Mouse (Mus musculus) gastrocnemius, postnatal 10 days (tissue): Measurements from ENCODE around the gene Igf1r. TPM values are rescaled to one million over a fixed set of nuclear protein-coding genes. Genes with fewer than 3 reads are reported as not detected.
A peak's percentile ranks its signal among the peaks of the same experiment; 100 is the strongest.

Experiments
- DNase-seq: peaks from one replicate; pipeline ENCODE4 v3.0.0; 2021; ENCODE audit warnings: mixed read lengths
- total RNA-seq, 2 experiments: library from RNA; stranded (reverse); gene quantifications; 2 replicates each; pipeline ENCODE4 v1.2.3; 2021

Igf1r gene
- total RNA-seq, 2 experiments from 2014 or later = 16.6 to 24.7 TPM

DNA sequence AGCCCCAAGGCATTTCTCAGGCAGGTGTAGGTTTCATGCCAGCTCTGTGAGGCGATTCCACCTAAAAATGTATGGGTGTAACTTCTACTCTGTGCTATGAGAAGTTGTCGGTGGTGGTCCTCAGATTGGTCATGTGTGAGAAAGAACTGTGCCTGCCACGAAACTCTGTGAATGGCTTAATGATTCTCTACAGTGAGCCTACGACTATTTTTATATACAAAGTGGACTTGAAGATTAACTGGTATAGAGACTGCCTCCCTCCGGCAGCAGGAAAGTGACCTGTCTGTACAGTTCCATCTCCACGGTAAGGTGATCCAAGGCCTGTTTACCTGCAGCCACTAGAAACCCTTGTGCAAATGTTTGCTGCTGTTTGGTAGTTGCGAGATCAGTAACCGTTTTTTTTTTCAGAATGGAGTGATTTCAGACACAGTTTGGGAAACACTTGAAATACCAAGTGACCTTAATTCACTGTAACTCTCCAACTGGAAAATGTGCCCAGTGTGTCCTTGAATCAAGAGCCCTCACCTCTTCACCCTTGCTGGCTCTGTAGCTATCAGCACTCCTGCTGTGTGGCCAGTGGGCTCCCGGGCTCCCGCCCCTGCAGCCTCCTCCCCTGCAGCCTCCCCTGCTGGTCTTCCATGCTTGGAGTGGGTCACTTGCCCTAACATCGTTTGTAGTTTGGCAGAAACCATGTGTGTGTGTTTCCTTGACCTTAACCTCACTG is 127.7 kb downstream of the Igf1r start:
- no peak for DNase-seq

DNA sequence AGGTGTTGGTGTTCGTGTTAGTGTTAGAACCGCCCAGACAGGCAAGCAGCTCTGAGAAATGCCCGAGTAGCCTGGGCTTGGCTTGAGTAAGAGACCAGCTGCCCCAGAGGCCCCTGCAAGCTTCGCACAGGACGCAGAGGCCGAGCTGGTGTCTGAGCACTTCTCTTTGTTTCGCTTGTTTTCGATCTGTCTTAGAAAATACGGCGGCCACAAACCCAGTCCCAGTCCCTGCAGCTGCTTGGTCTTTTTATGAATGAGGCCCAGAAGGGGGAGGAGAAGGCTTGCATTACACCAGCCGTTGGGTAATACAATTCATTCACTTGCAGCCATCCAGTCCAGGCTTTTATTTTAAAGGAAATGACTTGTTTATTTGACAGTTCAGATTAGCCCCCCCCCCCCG is 132.7 kb downstream of the Igf1r start:
- DNase-seq = peak; percentile 30

DNA sequence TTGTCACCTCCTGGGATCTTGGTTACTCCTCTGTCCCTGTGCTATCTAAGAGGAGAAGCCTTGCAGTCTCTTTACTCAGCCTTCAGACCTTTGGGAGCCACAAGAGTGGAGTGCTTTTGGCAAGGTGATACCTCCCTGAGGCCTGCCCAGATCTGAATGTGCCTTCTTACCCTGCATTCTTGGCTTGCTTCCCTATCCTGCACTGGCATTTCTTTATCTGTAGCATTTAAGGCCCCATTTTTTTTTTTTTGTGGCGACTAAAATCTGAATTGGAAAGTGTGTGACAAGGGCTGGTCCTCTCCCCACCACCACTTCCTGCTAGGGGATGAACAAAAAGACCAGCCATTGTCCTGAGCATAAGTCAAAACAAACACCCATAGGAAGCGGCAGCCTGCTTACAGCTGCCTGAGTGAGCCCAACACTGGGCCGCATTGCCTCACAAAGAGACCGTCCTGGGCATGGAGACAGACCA is 133.3 kb downstream of the Igf1r start:
- no peak for DNase-seq

DNA sequence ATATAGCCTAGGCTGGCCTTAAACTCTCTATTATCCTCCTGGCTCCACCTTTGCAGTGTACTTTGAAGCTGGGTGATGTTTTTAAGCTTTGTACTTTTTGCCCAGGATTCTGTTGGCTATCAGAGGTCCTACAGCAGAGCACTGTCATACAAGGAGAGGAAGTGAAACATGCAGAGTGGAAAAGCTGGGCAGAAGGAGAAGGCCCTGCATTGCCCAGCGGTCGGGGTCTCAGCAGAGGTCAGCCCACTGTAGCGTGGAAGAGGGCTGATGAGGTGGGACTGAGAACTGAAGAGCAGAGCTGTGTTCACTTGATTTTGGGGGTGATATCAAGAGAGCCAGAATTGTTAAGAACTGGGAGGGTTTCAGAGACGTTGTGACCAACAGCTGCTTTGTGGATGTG is 134.9 kb downstream of the Igf1r start:
- no peak for DNase-seq

DNA sequence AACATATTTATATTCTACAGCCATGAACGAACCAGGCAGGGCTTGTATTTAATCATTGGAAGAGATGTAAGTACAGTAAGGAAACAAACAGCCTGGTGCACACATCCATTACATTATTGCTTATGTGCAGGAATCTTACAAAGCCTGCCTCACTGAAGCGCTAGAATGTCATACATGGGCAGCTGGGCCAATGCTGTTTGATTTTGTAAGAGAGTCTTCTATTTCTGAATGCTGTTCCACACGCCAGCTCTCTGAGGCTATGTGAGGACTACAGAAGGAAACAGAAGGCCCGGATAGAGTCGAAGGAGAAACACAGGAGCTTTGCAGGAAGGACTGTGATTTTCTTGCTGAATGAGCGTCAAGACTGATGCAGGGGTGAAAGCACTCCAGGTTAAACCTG is 136.2 kb downstream of the Igf1r start:
- DNase-seq = no peak

DNA sequence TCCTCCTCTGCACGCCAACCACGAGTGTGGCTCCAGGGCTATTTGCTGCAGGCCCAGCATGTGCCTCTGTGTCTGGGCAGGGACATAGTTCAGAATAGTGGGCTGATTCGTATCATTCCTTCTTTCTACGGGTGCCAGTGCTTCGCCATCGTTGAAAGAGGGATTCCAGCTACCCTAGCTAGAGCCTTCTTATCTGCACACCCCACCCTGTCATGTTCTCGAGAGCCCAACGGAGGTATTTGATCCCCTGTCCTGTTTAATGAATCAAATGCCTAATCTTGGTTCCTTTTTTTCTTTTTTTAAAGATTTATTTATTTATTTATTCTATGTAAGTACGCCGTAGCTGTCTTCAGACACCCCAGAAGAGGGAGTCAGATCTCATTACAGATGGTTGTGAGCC is 137.1 kb downstream of the Igf1r start:
- no peak for DNase-seq

DNA sequence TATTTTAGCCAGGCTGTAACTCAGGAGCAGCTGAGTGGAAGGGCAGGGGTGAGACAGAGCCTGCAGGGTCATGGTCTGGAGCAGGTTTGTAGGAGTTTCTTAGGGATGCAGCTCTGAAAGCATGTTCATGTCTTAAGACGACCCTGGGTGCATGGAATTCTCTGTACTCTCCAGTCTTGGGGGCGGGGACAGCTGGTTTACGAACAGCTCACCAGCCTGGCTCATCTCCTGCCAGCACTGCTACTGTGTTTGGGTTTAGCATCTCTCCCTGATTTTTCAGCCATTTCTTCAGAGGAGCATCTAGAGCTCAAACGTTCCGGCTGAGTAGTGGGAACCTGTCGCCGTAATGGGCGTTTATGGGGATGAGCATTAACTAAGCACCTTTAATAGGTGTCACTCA is 137.9 kb downstream of the Igf1r start:
- DNase-seq = no peak

DNA sequence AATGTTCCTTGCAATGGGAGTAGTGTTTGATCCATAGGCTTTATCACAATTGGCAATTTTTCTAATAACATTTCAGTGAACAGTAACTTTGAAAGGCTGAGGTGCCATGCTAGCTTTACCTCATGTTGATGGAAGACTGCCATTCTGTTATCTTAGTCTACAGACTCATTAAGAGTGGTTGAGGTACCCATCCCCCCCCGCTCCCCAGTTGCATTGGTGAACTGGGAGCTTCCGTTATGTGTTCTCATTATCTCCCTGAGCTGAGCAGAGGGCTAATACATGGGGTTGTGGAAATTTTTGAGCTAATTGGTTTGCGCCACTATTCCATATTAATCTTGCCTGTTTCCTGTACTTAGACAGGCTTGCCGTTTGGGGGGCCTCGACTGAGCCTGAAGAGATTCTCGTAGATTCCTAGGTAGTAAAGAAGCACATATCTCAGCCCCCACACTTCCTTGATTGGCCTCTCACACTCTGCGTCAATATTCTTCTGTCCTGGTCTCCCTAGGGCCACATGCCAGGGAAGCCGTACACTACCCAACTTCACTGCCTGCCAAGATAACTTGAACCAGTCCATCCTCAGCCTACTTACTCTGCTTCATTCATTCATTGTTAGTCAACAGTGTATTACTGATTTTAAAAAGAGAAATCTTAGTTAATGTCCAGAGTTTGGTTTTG is 139.8 kb downstream of the Igf1r start:
- DNase-seq = no peak

DNA sequence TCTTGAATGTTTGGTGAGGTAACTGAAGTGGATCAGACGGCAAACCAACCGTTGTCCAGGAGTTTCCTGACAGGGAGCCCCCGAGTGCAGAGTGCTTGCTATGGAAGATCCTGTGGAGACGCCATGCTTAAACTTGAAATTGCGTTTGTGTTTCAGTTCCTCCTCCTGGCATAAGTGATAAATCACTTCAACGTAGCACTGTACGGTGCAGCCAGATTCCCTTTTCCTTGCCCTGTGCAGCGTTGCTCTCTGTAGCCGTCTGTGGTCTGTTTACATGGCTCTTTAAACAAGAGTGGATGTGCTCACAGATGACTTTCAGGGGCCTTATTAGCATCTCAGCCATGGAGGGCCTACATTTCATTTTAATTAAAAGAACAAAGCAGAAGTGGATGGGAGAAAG is 141.2 kb downstream of the Igf1r start:
- no peak for DNase-seq

DNA sequence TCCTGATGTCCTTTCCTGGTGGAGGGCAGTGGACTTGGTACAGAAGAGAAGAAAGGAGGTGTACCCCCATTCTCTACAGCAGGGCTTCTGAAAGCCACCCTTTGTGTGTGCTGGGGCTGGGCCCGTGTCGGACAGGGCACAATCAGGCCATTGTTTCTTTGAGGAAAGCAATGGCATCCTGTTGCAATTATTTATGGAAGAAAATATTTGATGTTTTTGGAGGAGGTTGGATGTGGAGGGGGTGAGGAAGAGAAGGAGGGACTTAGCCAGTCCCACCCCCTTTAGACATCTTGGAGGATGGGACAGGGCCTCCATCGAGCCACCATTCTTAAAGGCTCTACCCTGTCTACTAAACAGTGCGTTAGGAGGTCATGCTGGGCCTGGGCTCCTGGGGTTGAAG is 142.9 kb downstream of the Igf1r start:
- no peak for DNase-seq

DNA sequence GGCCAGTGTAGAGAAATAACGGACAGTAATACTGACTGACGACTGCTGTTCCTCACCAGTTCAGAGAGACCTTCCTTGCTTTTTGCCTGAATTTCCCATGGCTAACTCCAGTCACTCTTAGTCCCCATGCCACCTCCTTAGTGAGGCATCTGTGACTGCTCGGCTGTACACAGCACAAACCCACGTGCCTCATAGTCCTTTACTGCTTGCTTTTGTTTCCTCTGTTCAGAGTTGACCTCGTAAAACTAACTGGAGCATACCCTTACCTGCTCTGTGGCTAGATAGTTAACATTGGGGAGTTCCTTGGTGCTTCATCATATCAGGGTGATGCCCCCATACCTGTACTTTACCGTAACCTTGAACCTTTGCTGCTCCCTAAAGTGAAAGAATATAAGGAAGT is 143.8 kb downstream of the Igf1r start:
- DNase-seq = no peak

DNA sequence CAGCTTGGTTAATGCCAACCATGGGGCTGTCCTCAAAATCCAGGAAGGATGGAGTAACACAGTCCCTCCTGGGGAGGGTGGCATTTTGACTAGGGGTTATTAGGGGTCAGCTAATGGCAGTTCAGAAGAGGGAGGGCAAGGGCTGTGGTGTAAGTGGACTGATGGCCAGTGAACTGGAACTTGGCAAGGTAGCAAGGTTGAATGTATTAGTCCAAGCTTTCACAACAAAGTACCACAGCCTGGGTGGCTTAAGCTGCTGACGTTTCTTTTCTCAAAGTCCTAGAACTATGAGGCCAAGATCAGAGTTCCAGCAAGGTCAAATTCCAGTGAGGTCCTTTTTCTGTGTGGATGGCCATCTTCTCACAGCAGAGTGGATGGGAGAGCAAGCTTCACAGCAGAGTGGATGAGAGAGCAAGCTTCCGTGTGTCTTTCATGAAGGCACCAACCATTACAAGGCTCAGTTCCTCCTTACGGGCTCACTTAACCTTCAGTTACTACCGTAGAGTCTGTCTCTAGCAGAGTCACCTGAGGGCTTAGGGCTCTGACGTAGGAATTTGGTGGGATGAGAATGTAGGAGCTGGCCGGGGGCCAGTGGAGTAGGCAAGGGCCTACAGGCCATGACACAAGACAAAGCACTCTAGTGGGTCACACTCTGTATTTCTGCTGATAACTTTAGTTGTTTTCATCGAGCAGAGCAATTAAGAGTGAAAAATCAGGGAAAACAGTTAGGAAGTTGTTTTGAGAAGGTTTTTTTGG is 144.6 kb downstream of the Igf1r start:
- DNase-seq = no peak

DNA sequence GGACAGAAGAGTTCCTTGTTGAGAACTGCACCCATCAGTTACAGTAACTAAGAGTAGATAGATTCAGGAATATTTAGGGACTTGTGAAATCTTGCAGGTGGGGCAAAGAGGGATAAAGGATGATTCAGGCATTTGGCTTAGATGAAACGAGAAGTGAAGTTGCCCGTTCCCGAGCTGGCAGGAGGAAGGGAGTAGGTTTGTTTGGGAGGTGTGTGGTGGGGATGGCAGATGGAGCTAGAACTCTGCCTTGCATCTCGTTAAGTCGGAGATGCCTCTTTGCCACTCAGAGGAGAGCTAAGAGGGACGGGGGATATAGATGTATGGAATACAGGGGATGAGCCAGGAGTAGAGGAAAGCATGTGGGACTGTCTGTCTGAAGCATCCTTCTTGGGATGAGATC is 145.5 kb downstream of the Igf1r start:
- DNase-seq = no peak

DNA sequence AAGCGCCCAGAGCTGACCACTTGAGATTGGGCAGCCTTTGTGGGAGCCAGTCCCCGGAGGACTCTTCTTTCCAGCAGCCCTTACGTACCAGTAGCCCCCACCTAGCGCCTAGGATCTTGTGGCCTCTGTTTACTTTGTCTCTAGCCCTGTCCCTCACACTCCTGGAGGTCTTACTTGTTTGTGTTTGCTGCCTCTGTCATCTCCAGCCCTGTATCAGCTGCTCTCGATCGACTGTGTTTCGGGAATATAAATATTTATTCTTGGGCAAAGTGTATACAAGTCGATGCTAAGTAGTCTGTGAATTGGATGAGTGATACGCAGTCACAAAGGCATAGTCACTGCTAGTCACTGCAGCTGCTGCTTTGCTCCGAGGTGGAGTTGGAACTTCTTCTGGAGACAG is 147.8 kb downstream of the Igf1r start:
- DNase-seq = no peak

DNA sequence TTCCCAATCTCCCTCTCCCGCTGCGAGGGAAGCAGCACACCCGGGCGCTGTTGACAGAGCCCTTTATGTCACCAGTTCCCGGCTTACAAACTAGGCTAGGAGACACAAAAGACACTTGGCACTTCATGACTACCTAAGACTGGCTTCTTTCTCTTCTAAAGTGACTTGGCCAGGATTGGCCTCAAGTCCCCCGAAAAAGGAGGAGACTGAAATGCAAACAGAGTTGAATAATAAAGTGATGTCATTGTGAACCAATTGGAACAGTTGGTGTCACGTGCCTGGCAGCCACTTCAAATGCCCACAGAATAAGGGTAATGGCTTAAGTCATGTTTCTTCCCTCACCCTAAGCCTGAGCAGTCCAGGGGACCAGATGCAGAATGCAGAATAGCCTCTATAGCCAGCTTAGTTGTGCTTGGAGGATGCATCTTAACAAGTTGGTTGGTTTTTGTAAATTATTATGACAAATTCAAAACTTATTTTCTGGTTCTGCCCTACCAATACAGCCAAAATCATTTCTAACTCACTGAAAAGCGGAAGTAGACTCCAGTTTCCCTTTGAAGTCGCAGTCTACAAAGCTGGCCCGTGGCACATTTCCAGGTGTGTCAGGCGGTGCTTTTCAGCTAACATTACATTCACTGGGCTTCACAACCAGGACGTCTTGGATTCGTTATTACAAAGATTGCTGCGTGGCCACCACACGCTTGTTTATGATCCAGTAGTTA is 150.0 kb downstream of the Igf1r start:
- DNase-seq = peak; percentile 68

DNA sequence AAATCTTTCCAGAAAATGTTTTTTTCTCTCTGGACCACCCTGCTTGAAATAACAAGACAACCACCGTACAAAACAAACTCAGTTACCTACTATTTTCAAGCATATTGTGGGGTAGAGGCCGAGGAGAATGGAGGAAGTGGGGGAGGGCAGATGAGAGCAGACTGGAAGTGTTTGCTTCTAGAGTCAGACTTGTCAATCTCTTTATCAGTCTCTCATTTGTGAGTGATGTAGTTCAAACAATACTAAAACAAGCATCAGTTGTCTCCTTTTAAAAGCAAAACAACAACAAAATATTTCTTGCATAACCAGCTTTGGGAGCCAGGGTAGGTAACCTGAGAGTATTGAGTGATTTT is 150.5 kb downstream of the Igf1r start:
- no peak for DNase-seq

DNA sequence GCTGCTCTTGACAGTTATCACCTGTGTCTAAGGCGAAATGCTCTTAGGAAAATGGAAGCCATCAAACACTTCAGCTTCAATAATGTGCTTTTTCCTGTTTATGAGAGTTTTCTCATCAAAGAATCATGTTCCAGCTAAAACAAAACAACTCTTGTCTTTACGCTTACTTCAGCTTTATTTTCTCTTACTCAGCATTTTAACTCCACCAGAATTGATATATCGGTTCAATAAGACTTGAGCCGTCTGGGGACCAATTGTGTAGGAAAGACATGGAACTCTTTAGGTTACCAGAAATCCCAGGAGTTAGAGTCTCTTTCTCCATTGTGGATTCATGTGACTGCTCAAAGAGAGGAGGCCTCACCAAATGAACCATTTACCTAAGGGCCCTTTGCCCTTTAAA is 158.9 kb downstream of the Igf1r start:
- no peak for DNase-seq

DNA sequence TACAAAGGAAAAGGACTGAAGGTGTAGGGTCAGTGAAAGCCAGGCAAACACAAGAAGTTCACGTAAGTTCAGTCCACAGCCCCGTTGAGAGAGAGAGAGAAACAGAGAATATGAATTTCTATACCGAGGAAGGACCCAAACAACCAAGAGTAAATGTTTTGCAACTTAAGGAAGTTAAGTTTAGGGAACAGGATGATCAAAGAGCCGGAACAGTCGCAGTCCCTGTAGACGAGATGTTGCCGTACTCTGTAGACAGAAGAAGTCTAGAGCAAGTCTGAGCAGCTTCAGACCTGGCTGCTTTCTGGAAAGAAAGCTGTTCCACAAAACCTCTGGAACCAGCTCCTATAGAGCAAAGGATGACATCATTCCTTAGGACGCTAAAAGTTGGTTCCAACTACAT is 160.0 kb downstream of the Igf1r start:
- no peak for DNase-seq

DNA sequence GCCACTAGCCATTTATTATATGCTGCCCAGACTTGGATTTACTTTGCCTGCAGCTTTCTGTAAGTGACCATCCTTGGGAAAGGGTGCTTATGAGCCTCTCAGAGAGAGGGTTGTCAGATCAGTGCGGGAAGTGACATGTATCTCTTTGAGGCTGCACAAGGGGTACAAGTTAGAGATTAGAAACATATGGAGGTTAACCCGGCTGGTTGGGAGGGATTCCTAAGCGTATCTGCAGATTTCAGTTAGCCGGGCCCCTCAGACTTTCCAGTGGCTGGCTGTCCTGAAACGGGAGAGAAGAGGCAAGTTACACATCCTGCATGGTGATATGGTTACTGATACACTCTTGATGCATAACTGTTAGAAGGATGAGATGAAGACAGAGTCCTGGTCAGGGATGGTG is 161.7 kb downstream of the Igf1r start:
- DNase-seq = no peak

DNA sequence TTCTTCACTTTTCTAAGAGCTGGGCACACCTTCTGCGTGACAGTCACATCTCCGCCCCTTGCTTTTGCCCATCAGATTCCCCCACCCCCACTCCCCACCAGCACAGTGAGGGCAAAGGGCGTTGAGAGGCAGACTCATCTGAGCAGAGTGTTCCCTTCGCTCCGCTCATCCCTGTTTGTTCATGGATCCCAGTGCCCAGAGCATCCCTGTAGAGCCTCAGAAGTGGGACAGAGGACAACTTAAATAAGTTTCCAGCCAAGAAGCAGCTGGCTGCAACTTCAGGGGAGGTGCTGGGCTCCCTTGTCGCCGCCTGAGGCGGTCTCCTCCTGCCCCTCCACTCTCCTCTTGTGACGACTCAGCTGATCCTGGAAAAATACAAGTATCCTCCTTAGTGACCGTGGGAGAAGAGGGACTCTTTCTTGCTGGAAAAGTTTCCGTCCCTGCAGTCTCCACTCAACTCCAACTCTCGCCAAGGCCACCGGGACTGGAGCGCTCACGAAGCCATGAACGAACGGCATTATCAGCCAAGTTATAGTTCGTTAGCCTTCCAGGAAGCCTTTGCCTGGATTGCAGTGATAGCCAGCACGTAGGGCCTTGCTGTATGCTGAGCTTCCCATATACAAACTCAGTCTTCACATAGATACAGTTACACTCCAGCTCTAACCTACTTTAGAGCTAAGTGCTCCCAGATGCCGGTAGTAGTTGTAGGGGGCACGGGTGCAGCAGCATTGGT is 162.5 kb downstream of the Igf1r start:
- no peak for DNase-seq

DNA sequence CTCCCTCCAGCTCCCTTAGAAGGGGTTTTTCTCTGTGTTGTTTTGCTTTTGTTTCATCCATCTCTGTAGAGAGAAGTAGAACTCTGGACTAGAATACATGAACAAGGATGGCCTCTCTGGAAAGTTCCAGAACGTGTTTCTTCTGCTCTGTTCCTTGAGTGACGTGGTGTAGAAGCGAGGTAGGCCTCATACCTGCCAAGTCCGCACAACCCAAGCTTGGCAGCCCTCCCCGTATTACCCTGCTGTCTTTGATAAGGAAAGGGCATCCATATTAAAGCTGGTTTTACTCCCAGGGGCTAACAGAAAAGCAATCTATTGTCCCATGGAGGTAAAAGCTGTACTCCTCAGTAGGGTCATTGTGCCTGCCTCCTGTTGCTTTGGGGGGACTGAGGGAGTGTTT is 164.9 kb downstream of the Igf1r start:
- no peak for DNase-seq

DNA sequence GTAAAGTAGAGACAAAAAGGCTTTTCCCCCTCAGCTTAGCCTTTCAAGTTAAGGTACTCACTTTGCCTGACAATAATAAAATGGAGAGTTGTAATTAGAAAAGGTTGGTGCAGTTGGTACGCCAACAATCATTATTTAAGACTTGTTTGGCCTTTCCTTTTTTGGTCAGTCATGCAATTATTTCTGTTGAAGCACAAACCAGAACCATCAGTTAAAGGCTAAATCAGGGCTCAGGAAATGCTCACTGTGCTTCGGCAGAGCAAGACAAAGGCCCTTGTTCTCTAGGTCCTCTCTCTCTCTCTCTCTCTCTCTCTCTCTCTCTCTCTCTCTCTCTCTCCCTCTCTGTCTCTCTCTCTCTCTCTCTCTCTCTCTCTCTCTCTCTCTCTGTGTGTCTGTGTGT is 165.4 kb downstream of the Igf1r start:
- no peak for DNase-seq
